Mouse (Mus musculus) ES-E14 (cell line): Measurements from ENCODE around the gene Anks3. TPM values are rescaled to one million over a fixed set of nuclear protein-coding genes. Genes with fewer than 3 reads are reported as not detected.

Experiments
- DNase-seq: peaks from one replicate; pipeline ENCODE4 v3.0.0-alpha.2; 2013; ENCODE audit warnings: low read depth, low spot score
- H3K27ac ChIP-seq: 2 replicates; pipeline ENCODE4 v1.5.1; 2012; ENCODE audit warnings: low read depth, mild to moderate bottlenecking, low read length, moderate library complexity, mixed read lengths; ENCODE audit not compliant: poor library complexity, insufficient read depth, severe bottlenecking
- H3K36me3 ChIP-seq: 2 replicates; pipeline ENCODE4 v1.6.1; 2012; ENCODE audit warnings: mild to moderate bottlenecking, low read length, moderate library complexity, mixed read lengths; ENCODE audit not compliant: control insufficient read depth, poor library complexity, insufficient read depth, severe bottlenecking
- H3K4me1 ChIP-seq, 2 experiments: fragments of 150-350 bp in 1 of 2; sonication (generic) in 1 of 2; 2 replicates each; pipeline ENCODE4 v1.6.1; 2012; ENCODE audit warnings: low read length in 2 of 2, mild to moderate bottlenecking in 1 of 2, mixed read lengths in 1 of 2; ENCODE audit not compliant: control insufficient read depth in 2 of 2, insufficient read depth in 2 of 2, poor library complexity in 1 of 2
- H3K4me3 ChIP-seq, 2 experiments: fragments of 150-350 bp in 1 of 2; sonication (generic) in 1 of 2; 2 replicates each; pipeline ENCODE4 v1.5.1; 2012; ENCODE audit warnings: low read length in 2 of 2, low read depth in 1 of 2, mild to moderate bottlenecking in 1 of 2, mixed read lengths in 1 of 2; ENCODE audit not compliant: insufficient read depth in 1 of 2, poor library complexity in 1 of 2, severe bottlenecking in 1 of 2
- H3K9ac ChIP-seq: 2 replicates; pipeline ENCODE4 v1.6.1; 2012; ENCODE audit warnings: low read depth, mild to moderate bottlenecking, low read length, mixed read lengths; ENCODE audit not compliant: poor library complexity, insufficient read depth, severe bottlenecking
- H3K9me3 ChIP-seq: fragments of 150-350 bp; sonication (generic); 2 replicates; pipeline ENCODE4 v1.6.1; 2012; ENCODE audit warnings: low read depth, mild to moderate bottlenecking, low read length; ENCODE audit not compliant: control insufficient read depth, insufficient read depth
- CHD2 ChIP-seq: IDR thresholded peaks from 2 replicates; pipeline ENCODE4 v1.6.1; 2014; ENCODE audit warnings: mild to moderate bottlenecking, low read depth, low read length, inconsistent platforms
- HCFC1 ChIP-seq: IDR thresholded peaks from 2 replicates; pipeline ENCODE4 v1.6.1; 2012; ENCODE audit warnings: low read length, inconsistent platforms, borderline replicate concordance; ENCODE audit not compliant: insufficient read depth
- MAFK ChIP-seq: IDR thresholded peaks from 2 replicates; pipeline ENCODE4 v1.6.1; 2014; ENCODE audit warnings: mild to moderate bottlenecking, low read depth, low read length, inconsistent platforms; ENCODE audit not compliant: insufficient read depth
- ZC3H11A ChIP-seq: IDR thresholded peaks from 2 replicates; pipeline ENCODE4 v1.6.1; 2012; ENCODE audit warnings: low read depth, mild to moderate bottlenecking, inconsistent platforms, low read length, borderline replicate concordance
- ZNF384 ChIP-seq: IDR thresholded peaks from 2 replicates; pipeline ENCODE4 v1.6.1; 2012; ENCODE audit warnings: low read depth, low read length, inconsistent platforms
- in situ Hi-C, 2 experiments: fragments of 600-800 bp; cut with MboI; formaldehyde crosslinking; loops; one replicate each; pipeline ENCODE4 v1.15.1; 2025; ENCODE audit warnings: low sequenced_read_pairs in 2 of 2, inconsistent platforms in 1 of 2; ENCODE audit not compliant: unreplicated experiment in 2 of 2
- total RNA-seq: library from RNA; depleted of rRNA; stranded (reverse); fragments of 300-350 nt; gene quantifications from 2 replicates; pipeline ENCODE4 v1.2.3, GENCODE M21; 2012

The Anks3 gene
- total RNA-seq, 1 experiment: 34.9 TPM

- DNase-seq: no peak
- no peak overlapping the region for H3K27ac ChIP-seq
- H3K4me3 ChIP-seq: no peak overlapping the region
- H3K9me3 ChIP-seq: no peaks in the 10 kb centered on the region
- TF ChIP-seq MAFK (no peak), HCFC1 (no peak), ZNF384 (no peak), ZC3H11A (no peak), CHD2 (no peak)
- peaks cover 0 to 5% of the 10 kb centered on the region in 2 experiments; a peak in 1 of 4 replicates for H3K4me1 ChIP-seq
- no peaks in the 10 kb centered on the region; the same call in 1 of the 2 replicates for H3K36me3 ChIP-seq
- in situ Hi-C loops: no loop called here
- H3K9ac ChIP-seq: no peak overlapping the region
These were observed 5.2 kb upstream of the Anks3 start for GRCm38 (mm10) chr16:4969055-4969843.

GRCm38 (mm10) chr16:4968426-4968825 is 4.4 kb upstream of the Anks3 start:
- no peak overlapping the region for H3K4me3 ChIP-seq
- TF ChIP-seq HCFC1: no peak
- no peak for TF ChIP-seq CHD2
- no peak overlapping the region for H3K27ac ChIP-seq
- H3K36me3 ChIP-seq: no peaks in the 10 kb centered on the region; the same call in 1 of the 2 replicates
- H3K9me3 ChIP-seq: no peaks in the 10 kb centered on the region
- no peak for DNase-seq
- in situ Hi-C loops: no loop called here
- peaks cover 0 to 5% of the 10 kb centered on the region in 2 experiments; a peak in 1 of 4 replicates for H3K4me1 ChIP-seq
- H3K9ac ChIP-seq: no peak overlapping the region

- TF ChIP-seq ZNF384: no peak
- no peak for TF ChIP-seq CHD2
- TF ChIP-seq ZC3H11A: no peak
- TF ChIP-seq MAFK: no peak
- no peak for TF ChIP-seq HCFC1
- no peak overlapping the region for H3K27ac ChIP-seq
- H3K9ac ChIP-seq: no peak overlapping the region
- no peaks in the 10 kb centered on the region for H3K36me3 ChIP-seq
- DNase-seq: no peak
- H3K4me3 ChIP-seq: no peak overlapping the region
- no peaks in the 10 kb centered on the region for H3K9me3 ChIP-seq
- in situ Hi-C loops: no loop called here
- peaks cover 2 to 5% of the 10 kb centered on the region in 2 experiments; a peak in 1 of 4 replicates for H3K4me1 ChIP-seq
These were observed 1.6 kb upstream of the Anks3 start for GRCm38 (mm10) chr16:4965392-4966129.

GRCm38 (mm10) chr16:4964731-4965391 is 856 bp upstream of the Anks3 start:
- Histone ChIP-seq H3K4me1 (peaks cover 2 to 5% of the 10 kb centered on the region in 2 experiments; a peak in 1 of 4 replicates), H3K9ac (peak overlapping the region; percentile 77), H3K36me3 (no peaks in the 10 kb centered on the region), H3K9me3 (no peaks in the 10 kb centered on the region), H3K27ac (no peak overlapping the region), H3K4me3 (peak overlapping the region; percentile 70 to 76)
- in situ Hi-C loops: no loop called here
- TF ChIP-seq CHD2 (no peak), ZC3H11A (no peak), ZNF384 (no peak), HCFC1 (no peak), MAFK (no peak)
- DNase-seq: no peak
